8 mouse cellular contexts compared by ENCODE assay signal in genomic region chr6:94779854-94780253, GRCm38 (mm10).
DNase-seq lines count a peak whose midpoint lies in the region; ATAC-seq and TF ChIP-seq lines count a peak whose summit lies in the region.

No protein-coding gene starts in this region.

- H3K36me3 ChIP-seq in heart, embryonic 16.5 days (ENCODE audit: control insufficient read depth, insufficient read depth): no peaks in the 10 kb centered on the region
- H3K36me3 ChIP-seq in lung, embryonic 14.5 days (ENCODE audit: insufficient read depth): no peaks in the 10 kb centered on the region
- H3K36me3 ChIP-seq in neural tube, embryonic 15.5 days: no peaks in the 10 kb centered on the region

- H3K4me1 ChIP-seq in heart, embryonic 16.5 days (ENCODE audit: control insufficient read depth, insufficient read depth, low read length): peaks cover 9% of the 10 kb centered on the region
- H3K4me1 ChIP-seq in lung, embryonic 14.5 days (ENCODE audit: insufficient read depth): no peaks in the 10 kb centered on the region; the same call in 1 of the 2 replicates
- H3K4me1 ChIP-seq in neural tube, embryonic 15.5 days: no peaks in the 10 kb centered on the region

- no peak for TF ChIP-seq CTCF in lung, embryonic 14.5 days (IDR thresholded peaks at IDR 0.05; ENCODE audit: low read depth)

- peak overlapping the region; percentile 17; the same call in 1 of the 2 replicates for H3K27ac ChIP-seq in heart, embryonic 16.5 days (ENCODE audit: low read length)
- H3K27ac ChIP-seq in lung, embryonic 14.5 days (ENCODE audit: low read depth): no peak overlapping the region; the same call in 1 of the 2 replicates
- no peak overlapping the region for H3K27ac ChIP-seq in neural tube, embryonic 15.5 days (replicated peaks)

- H3K4me2 ChIP-seq in heart, embryonic 16.5 days (ENCODE audit: low read depth, low read length): no peak overlapping the region; the same call in 1 of the 2 replicates
- no peak overlapping the region for H3K4me2 ChIP-seq in lung, embryonic 14.5 days
- no peak overlapping the region for H3K4me2 ChIP-seq in neural tube, embryonic 15.5 days

- H3K4me3 ChIP-seq in heart, embryonic 16.5 days (ENCODE audit: low read length): no peak overlapping the region
- H3K4me3 ChIP-seq in lung, embryonic 14.5 days (ENCODE audit: low read depth, low read length): no peak overlapping the region
- H3K4me3 ChIP-seq in neural tube, embryonic 15.5 days (replicated peaks): no peak overlapping the region

- H3K27me3 ChIP-seq in heart, embryonic 16.5 days (ENCODE audit: control insufficient read depth, insufficient read depth, low read length): no peaks in the 10 kb centered on the region
- H3K27me3 ChIP-seq in lung, embryonic 14.5 days (ENCODE audit: insufficient read depth, low read length): no peaks in the 10 kb centered on the region
- no peaks in the 10 kb centered on the region for H3K27me3 ChIP-seq in neural tube, embryonic 15.5 days (replicated peaks)

- 46% methylated on average over 7 of the region's 7 CpGs for WGBS in heart, embryonic 16.5 days
- WGBS in lung, embryonic 14.5 days: 39% methylated on average over 7 of the region's 7 CpGs
- 79% methylated on average over 7 of the region's 7 CpGs for WGBS in neural tube, embryonic 15.5 days

- H3K9me3 ChIP-seq in heart, embryonic 16.5 days (replicated peaks; ENCODE audit: control insufficient read depth, low read length): peaks cover under 1% of the 10 kb centered on the region; the same call in 1 of the 2 replicates
- H3K9me3 ChIP-seq in lung, embryonic 14.5 days (ENCODE audit: low read depth, low read length): no peaks in the 10 kb centered on the region
- H3K9me3 ChIP-seq in neural tube, embryonic 15.5 days (replicated peaks): no peaks in the 10 kb centered on the region

- no peak overlapping the region for H3K9ac ChIP-seq in heart, embryonic 16.5 days (ENCODE audit: low read length)
- no peak overlapping the region for H3K9ac ChIP-seq in lung, embryonic 14.5 days
- H3K9ac ChIP-seq in neural tube, embryonic 15.5 days (replicated peaks): no peak overlapping the region

- peak; percentile 6 for DNase-seq in T-cell, adult 2 months (ENCODE audit: low spot score)
- peak; percentile 28 for DNase-seq in lung, embryonic 14.5 days
- DNase-seq in embryo, embryonic 10 days (ENCODE audit: low spot score): no peak
- DNase-seq in spleen, postnatal 10 days (ENCODE audit: low spot score in 2 of 2): no peak
- no peak for DNase-seq in frontal cortex, postnatal 10 days (ENCODE audit: low spot score in 2 of 2)

- ATAC-seq in CD4-positive, CD25-positive, alpha-beta regulatory T cell, adult 4 months: peak; percentile 74
- ATAC-seq in heart, embryonic 16.5 days (replicated peaks; ENCODE audit: extremely low read depth, insufficient read depth, low FRiP score): peak; percentile 26; the same call in 1 of the 2 replicates
- ATAC-seq in lung, embryonic 14.5 days (ENCODE audit: insufficient read depth): no peak
- no peak for ATAC-seq in neural tube, embryonic 15.5 days (ENCODE audit: low FRiP score)

Comparison
In these comparisons a context has a peak if more than half of its experiments do, and no peak if none do; other contexts are left out.
1. ATAC-seq: peak in CD4-positive, CD25-positive, alpha-beta regulatory T cell, adult 4 months (single experiment) and heart, embryonic 16.5 days (single experiment); none in lung, embryonic 14.5 days (single experiment) and neural tube, embryonic 15.5 days (single experiment).
2. DNase-seq: peak in T-cell, adult 2 months (single experiment) and lung, embryonic 14.5 days (single experiment); none in embryo, embryonic 10 days (single experiment), spleen, postnatal 10 days (0 of 2) and frontal cortex, postnatal 10 days (0 of 2).